Mouse (Mus musculus): ENCODE results near the gene Ces1f.

DNA sequence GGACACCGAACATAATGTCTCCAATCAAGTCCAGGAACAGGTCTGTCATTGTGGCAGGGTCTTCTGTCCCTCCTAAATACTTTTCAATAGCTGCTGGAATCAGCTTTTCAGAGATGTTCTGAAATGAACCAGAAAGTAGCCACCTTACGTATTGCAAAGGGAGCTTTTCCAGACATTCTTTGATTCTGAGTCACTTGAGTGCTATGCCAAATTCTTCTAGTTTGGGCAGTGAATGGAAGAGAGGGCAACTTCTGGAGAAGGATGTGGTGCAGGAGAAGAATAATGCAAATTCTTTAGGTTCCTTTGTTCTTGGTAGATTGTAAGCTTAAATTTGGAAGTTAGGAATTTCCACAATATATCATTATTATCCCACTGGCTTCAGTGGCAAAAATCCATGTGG is 37.5 kb upstream of the Ces1f start:
- TF ChIP-seq CEBPB (IDR thresholded peaks at IDR 0.05; ENCODE audit: low read depth) (no peak), CTCF (IDR thresholded peaks at IDR 0.05; ENCODE audit: control insufficient read depth, insufficient read depth, insufficient read length) (no peak)
